Mouse (Mus musculus): Measurements from ENCODE around the gene Apoe.
"Not testable (repeated sequence)": the region's sequence is repeated elsewhere in the genome, so short reads cannot be mapped to it uniquely, and the experiment has no call there.

Gene Apoe

DNA sequence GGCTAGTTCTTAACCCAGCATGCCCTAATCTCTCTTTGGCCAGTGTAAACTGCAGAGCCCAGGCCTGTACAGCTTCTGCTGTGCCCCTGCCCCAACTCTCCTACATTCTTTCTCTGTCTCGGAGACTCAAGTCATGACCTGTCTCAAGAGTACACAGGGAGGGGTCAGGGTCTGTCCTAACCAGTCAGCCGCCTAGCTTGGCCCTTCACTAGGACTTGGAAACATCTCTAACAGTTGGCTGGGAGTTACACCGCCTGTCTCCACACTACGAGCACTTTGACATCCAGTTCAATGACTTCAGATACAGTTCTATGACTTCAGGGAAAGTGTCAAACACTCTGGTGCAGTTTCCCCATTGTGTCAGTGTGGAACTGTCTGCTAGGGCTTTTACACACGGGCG is 7.6 kb downstream of the Apoe start:
- no peak for DNase-seq

DNA sequence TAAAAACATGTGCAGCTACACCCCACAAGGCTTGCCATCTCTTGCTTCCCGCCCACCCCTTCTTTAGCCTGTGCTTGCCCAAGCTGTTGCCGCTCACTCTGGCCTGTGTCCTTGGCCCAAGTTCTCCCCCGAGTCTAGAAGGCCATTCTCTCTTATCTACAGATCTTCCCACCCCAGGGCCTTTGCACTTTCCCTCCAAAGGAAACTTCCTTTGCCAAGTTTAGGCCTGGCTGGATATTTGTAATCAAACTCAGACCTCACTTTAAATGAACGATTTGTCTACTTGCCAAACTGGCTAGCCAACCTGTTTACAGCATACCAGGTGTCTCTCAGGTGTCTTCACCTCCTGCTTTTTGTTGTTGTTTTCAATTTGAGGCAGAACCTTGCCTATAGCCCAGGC is 8.1 kb downstream of the Apoe start:
- DNase-seq, result no peak

DNA sequence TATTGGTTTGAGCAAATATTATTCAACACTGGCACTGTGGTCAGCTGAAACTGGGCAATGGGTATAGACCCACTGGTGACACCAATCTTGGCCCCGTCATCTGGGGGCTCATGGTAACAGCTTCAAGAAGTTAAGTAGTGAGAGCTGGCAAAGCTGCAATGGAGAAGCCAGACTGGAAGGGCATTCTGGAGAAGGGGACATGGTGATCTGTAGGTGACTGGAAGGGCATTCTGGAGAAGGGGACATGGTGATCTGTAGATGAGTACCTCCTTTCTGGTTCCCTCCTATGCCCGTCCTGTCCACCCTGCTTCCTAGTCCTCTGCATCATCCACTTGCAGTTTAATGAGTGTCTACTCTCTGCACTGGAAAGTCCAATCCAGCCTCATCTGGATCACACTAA is 10.4 kb downstream of the Apoe start:
- DNase-seq, result no peak

DNA sequence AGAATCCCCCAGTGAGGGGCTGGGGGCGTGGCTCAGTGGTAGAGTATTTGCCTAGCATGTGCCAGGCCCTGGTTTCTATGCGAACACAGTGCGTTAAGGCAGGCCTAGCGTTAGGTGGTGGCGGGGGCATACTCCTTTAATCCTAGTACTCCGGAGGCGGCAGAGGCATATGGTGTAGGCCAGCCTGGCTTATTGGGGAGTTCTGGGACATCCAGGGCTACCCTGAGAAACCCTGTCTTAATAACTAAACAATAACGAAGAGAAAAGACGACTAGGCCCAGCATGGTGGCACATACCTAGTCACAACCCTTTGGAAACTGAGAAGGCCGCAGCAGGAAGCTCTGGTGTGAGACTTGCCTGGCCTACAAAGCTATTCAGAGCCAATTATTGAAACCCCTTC is 10.9 kb downstream of the Apoe start:
- no peak for DNase-seq

DNA sequence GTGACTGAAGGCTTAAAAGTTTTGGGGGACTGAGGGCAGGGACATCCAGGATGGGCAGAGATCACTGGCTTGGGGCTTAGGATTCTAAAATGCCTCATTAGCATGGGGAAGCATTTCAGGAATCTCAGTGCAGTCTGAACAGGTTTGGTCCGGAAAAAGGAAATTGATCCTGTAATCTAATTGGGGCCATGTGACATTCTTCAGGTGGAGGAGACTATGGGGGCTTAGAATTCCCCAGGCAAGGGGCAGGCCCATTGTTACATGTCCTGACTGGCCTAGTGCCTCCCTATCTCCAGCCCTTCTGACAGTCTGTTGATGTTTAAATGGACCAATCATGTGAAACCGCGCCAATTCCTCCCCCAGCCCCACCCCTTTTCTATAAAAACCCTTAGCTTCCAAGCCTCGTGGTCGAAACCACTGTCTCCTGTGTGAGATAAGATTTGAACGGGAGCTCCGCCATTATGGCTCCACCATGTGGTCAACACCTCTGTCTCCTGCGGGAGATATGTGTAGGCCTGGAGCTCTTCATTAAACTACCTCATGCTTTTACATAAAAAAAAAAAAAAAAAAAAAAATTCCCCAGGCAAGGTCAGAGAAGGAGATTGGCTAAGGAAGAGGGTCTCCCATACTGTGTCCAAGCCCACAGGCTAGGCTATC is 11.9 kb downstream of the Apoe start:
- not testable (repeated sequence) for DNase-seq

DNA sequence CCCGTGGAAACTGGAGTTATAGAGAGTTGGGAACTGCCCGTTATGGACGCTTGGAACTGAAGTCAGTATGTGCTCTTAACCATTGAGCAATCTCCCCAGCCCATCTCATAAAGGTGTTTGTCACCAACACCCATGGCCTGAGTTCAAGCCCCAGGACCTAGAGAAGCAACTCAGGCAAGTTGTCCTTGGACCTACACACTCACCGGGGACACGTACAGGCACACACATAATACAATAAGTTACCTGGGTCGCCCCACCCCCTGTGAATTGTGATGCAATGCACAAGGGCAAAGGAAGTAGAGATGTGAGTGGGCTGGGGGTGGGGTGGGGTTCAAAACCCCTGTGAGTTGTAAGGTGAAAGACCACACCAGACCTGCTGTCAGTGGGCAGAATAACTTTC is 12.5 kb downstream of the Apoe start:
- DNase-seq, result no peak

DNA sequence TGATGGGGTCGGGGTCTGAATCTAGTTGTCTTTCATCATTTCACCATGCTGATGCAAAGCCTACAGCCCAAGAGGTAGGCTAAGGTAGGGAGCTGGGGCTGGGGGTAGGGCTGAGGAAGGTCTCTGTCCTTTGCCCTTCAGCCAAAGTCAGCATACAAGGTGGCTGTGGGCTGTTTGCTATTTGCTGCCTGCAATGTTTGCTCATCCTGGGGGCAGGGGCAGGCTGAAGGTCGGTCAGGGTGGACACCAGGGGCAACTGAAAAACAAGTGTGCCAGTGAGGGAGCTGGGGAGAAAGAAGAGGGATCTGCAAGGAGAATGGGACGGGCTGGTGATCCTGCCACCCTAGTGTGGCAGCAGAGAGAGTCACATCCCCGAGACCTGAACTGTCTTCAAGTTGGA is 13.6 kb downstream of the Apoe start:
- DNase-seq, result no peak

DNA sequence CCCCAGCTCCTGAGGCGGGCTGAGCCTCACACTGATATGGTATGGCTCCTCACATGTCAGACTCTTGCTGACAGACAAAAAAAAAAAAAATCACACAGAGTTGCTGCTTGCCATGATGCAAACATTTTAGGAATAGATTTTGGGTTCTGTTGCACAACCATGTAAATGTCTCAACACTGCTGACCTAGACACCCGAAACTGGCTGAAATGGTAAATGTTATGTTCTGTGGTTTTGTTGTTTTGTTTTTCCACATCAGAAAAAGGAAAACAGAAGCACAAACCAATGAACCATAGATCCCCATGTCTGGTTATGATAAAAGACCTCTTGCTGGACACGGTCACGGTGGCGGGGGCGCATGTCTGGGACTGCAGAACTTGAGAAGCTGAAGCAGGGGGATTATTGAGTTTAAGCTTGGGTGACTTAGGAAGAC is 15.2 kb downstream of the Apoe start:
- no peak for DNase-seq

DNA sequence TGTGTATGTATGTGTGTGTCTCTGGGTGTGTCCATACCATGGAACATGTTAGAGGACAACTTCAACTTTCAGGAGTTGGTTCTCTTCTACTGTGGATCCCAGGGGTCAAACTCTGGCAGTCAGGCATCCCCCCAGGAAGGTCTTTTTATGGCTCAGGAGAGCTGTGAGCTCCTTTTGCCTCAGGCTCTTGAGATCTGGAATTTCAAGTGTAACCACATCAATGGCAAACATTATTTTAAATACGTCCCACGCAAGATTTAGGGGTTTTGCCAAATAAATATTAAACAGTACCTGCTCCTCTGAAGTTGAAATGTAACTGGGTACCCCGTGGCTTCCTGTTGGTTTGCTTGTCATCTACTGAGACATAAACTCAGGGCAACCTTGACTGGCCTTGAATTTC is 16.0 kb downstream of the Apoe start:
- DNase-seq, result no peak

DNA sequence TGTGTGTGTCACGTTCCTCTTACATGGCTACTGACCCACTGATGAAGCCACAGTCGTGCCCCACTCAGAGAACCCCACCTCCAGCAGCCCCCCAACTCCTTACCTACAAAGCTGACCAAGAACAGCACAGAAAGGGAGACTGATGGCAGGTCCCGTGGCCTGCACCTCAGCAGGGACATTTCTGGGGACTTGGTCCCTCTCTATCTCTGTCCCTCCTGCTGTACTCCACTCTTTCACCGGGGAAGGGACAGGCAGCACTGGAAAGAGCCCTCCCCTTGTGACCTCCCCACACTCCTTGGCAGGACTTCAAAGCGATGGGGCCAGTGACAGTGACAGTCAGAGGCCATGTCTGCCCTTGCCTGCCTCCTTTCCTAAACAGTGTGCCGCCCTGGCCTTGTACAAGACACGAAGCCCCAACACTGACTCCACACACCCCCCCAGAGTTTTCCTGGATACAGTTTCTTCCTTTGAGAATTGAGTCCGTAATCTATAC is 17.7 kb downstream of the Apoe start, which contains the start of the genes Gm44805 and Apoc4:
Gene Gm44805, minus strand, starts transcription at position 222 of the 493 bp plus-strand sequence.
Gene Apoc4, minus strand, starts transcription at position 278 of the 493 bp plus-strand sequence.
- DNase-seq, result no peak

DNA sequence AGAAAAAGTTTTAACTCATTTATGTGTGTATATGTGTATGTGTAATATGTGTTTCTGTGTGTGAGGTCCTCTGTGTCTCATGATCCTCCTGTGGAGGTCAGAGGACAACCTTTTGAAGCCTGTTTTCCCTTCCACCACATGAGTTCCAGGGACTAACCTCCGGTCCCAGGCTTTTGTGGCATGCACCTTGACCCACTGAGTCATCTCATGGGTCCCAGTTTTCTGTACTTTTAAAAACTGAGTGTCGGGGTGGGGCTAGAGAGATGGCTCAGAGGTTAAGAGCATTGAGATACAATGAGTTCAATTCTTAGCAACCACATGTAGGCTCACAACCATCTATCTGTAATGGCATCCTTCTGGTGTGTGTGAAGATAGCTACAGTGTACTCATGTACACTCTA is 18.3 kb downstream of the Apoe start:
- DNase-seq, result no peak

DNA sequence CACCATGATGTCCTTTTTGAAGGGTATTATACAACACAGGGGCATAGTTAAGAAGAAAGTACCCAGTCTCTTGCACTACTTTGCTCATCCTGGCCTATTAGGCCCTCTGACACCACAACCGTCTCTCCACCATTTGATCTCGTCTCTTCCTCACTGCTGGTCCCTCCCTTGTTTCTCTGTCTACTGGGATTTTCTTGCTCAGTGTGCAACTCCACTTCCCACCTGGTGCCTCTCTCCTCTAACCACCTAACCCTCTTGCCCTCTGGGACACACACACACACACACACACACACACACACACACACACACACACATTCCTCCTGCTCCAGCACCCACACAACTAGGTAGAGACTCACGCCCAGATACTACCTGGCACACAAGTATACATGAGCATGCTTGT is 20.1 kb downstream of the Apoe start:
- DNase-seq, result no peak

DNA sequence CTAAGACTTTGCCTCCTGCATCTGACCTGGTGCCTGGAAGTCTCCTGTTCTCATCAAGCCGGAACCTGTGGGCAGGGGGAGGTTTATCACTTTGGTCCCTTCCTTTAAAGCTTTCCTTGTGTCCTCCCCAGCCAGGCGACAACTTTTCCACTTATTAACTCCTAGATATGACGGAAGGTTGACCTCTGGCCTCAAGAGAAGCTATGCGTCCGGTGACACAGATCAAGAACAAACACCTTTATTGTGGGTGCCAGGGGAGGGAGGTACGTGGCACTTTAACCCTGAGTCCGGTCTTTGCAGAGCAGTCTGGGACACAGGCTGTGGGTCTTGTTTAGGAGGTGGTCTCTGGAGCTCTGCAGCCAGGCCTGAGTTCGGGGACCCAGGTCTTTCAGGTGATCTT is 21.1 kb downstream of the Apoe start, which contains the start of gene Apoc2:
Gene Apoc2, minus strand, starts transcription at position 70 of the 400 bp plus-strand sequence.
- DNase-seq, result no peak

DNA sequence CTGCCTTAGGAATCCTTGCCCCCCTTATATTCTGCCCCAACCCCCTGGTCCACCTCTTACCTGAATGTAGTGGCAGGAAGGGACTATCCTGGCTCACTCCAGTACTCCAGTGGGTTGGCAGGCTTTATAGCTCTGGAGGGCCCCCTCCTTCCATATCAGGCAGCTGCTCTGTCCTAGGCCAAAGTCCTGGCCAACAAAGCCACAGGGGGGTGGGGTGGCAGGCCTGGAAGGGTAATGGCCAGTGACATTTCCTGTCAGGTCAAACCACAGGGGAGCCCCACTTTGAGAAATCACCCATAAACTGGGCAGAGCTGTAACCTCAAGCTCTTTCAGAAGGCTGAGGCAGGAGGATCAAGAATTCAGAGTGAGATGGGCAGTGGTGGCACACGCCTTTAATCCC is 22.3 kb downstream of the Apoe start:
- no peak for DNase-seq

DNA sequence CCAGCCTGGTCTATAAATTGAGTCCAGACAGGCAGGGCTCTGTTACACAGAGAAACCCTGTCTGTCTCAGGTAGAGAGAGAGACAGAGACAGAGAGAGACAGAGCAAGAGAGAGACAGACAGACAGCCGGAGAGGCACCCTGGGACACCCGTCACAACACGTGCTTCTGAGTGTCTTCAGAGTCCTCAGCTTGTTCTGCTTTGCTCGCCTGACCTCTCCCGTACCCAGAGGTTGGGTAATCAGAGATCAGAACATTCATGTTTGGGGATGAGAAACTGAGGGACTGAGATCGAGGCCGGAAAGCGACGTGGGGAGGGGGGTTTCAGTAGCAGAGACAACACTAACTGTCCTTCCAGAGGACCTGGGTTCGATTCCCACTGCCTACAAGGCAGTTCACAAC is 23.2 kb downstream of the Apoe start:
- DNase-seq, result no peak

DNA sequence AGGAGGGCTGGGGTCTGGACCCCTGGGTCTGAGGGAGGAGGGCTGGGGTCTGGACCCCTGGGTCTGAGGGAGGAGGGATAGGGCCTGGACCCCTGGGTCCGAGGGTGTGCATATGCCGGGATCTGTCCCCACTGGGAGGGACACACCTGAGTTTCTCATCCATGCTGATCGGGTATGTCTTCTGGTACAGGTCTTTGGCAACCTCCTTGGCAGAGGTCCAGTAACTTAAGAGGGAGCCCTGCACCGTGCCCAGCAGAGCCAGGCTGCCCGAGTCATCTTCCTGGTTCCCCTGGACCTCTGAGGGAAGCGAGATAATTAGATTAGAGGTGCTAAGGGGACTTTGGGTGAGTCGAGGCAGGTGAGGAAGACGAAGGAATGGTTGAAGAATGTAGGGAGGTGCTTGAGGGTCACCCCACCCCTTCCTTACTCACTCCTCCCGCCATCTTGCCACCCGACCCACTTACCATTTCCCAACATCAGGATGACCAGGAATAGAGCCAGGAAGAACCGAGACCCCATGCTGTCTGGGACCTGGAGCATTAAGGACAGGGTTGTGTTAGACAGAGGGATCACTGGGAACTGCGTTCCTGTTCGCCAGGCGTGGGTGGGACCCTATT is 25.8 kb downstream of the Apoe start:
- DNase-seq, result no peak

DNA sequence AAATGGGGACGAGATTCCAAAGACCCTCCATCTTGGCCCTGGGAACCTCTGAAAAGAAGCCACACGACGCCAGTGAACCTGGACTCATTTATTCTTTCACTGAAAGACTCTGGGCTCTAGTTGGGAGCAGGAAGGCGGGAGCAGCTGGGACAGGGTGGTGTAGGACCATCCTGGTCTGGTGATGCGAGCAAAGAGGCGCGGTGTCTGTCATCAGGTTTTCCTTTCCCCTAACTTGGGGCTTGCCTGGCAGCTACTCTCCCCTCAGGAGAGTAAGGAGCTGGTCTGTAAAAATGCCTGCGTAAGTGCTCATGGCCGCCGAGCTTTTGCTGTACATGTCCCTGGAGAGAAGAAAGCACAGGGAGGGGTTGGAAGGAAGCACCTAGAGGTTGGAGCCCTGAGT is 27.5 kb downstream of the Apoe start:
- no peak for DNase-seq

DNA sequence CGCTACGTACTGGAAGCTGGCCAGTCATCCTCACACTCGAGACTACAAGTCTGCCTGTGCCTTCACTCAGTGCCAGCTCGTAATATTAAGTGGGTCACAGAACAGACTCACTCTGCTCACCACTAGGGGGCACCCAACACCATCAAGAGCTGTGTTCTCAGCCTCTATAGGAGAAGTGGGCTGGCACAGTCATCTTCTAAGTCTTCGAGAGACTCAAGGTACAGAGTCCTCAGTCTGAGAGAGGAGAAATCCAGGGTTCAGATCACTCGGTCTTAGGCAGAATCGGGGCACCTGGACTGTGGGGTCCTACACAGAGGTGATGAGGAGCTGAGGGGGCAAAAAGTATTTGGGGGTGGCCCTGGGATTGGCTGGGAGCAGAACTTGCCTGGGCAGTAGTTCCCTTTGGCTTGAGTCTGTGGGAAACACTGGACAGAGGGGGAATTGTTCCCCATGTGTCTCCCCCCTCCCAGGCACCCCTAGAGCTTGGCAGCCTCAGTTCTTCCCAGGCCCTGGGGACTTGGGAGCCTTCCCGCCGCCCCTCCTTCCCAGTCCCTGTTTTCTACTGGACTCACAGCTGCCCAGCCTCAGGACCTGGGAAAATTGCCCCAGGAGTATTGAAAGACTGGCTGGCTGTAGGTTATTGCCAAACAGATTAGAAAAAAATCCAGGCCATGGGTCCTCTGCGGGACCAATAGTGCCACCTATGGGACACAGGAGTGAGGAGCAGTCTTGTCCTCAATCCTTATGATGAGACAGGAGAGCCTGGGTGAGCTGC is 29.9 kb downstream of the Apoe start:
- peak; percentile 96 for DNase-seq

DNA sequence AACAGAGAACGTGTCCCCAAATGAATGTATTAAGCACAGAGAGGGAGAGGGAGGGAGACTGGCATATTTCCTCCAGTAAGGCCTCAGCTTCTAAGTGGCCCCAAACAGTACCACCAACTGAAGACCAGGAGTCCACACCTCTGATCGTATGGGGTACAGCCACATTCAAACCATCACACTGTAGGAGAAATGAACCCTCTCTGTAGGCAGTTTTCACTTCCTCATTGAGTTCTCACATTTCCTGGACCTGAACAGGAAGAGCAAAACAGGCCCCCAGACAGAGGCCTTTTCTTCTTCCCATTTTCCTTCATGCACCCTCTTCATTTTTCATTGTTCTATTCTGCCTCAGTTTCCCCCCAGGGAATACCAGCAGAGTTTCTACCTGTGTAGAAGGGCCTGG is 31.6 kb downstream of the Apoe start:
- DNase-seq, result no peak

DNA sequence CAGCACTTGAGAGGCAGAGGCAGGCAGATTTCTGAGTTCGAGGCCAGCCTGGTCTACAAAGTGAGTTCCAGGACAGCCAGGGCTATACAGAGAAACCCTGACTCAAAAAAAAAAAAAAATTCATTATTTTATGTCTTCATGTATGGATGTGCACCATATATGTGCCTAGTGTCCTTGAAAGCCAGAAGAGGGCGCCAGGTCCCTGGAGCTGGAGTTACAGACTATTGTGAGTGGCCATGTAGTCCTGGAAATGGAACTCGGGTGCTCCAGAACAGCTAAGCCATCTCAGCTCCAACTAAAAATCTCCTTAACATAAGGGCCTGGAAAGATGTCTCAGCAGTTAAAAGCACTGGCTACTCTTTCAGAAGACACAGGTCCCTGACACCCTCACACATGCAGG is 32.2 kb downstream of the Apoe start:
- peak; percentile 36 for DNase-seq

DNA sequence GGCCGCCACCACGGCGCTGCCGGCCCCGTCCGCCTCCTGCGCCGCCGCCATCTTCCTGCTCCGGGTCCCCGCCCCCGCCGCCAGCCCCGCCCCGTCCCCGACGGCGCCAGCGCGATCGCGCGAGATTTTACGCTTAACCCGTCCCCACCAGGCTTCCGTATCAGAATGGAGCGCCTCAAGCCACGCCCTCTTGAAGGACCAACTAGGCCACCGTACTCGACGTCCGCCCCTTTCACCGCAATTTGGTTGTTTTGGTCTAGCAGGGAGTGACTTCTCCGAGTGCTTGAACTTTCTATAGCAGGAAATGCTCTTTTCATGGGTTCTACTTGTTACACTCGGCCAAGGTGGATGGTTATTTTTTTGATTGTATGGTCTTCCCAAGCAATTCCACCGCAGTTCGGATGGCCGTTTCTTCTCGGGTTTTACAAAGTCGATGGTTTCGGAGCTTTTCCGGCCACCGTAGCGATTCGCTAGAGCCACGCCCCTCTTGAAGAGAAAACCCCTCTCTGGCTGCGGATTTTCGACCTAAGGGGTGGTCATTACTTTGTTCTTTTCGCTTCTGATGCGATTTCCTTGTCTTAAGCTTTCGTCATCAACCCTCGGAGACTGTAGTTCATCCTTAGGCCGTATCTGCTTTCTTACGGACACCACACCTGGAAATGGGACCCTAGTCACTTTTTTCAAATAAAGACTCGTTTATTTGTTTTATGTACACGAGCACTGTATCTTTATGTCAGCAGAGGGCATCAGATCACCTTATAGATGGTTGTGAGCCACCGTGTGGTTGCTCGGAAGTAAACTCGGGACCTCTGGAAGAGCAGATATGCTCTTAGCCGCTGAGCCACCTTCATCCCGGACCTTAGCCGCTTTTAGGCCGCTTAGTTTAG is 33.8 kb downstream of the Apoe start, which contains the start of gene Clptm1:
Gene Clptm1, minus strand, starts transcription at position 79 of the 887 bp plus-strand sequence.
- DNase-seq, result peak; percentile 99

DNA sequence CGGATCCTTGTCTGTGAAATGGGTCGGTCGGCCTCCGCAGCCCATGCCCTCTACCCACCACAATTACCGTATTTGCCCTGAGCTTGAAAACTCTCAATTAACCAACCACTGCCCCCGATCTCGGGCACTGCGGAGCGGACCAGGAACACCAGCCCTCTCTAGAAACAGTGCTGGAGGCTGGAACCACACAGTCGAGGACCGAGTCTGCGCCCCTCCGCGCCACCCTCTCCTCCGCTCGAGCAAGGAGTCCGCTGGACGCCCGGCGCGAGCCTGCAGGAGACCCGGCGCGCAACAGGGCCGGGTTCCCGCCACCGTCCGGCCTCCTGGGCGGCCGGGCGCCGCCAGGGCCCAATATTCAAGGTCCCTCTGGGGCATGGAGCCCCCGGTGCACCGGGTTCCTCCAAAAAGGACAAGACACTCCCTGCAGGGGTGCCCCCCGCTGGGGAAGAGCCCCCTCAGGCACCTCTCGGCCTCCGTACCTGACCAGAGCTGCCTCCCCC is 34.5 kb downstream of the Apoe start:
- no peak for DNase-seq

All from retina, postnatal 1 day (tissue).